Comparison of ENCODE assay signal across 8 mouse cellular contexts in the genomic region with DNA sequence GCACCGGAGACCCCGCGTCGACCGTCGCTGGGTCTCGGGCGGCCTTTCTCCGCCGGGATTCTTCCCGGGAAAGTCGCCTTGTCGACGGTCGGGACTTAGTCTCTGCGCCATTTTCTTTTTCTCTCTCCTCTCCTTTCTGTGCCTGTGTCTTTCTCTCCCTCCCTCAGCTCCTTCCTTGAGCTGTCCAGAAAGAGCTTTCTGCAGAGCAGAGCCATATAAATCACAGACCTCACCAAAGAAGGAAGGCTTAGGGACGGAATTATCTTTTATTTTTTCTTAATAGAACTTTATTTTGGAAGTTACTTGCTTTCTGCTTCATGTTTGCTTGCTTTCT. TPM values are rescaled to one million over a fixed set of nuclear protein-coding genes. Genes with fewer than 3 reads are reported as not detected.
A peak's percentile ranks its signal among the peaks of the same experiment; 100 is the strongest.
DNase-seq lines count a peak whose midpoint lies in the region; ATAC-seq lines count a peak whose summit lies in the region.

No protein-coding gene starts in this region.

- no peak for ATAC-seq in kidney, embryonic 15.5 days (replicated peaks; ENCODE audit: low FRiP score)
- no peak for ATAC-seq in forebrain, embryonic 15.5 days (replicated peaks)
- ATAC-seq in liver, embryonic 15.5 days (ENCODE audit: insufficient read depth), result no peak

- no peaks in the 10 kb centered on the region for H3K27me3 ChIP-seq in kidney, embryonic 15.5 days
- no peaks in the 10 kb centered on the region for H3K27me3 ChIP-seq in forebrain, embryonic 15.5 days
- no peaks in the 10 kb centered on the region for H3K27me3 ChIP-seq in liver, embryonic 15.5 days

- 0 out of 2 replicates have a peak, but pooled peaks cover 3% of the 10 kb centered on the region for H3K36me3 ChIP-seq in kidney, embryonic 15.5 days
- H3K36me3 ChIP-seq in forebrain, embryonic 15.5 days, result no peaks in the 10 kb centered on the region
- peaks cover 5% of the 10 kb centered on the region for H3K36me3 ChIP-seq in liver, embryonic 15.5 days (replicated peaks)

- DNase-seq in kidney, postnatal 10 days, result no peak
- peak; percentile 59 for DNase-seq in NIH3T3 (ENCODE audit: low read depth)
- DNase-seq in left cerebral cortex, postnatal 14 days (ENCODE audit: low spot score in 2 of 2), result no peak
- no peak for DNase-seq in thymus, postnatal 25 days
- no peak for DNase-seq in left cerebral cortex, adult 11 months (ENCODE audit: low spot score)

- H3K9ac ChIP-seq in kidney, embryonic 15.5 days, result peak overlapping the region; percentile 100
- peak overlapping the region; percentile 92 for H3K9ac ChIP-seq in forebrain, embryonic 15.5 days (replicated peaks)
- peak overlapping the region; percentile 100 for H3K9ac ChIP-seq in liver, embryonic 15.5 days

- peak overlapping the region; percentile 100 for H3K4me3 ChIP-seq in kidney, embryonic 15.5 days (replicated peaks)
- peak overlapping the region; percentile 68 for H3K4me3 ChIP-seq in forebrain, embryonic 15.5 days
- H3K4me3 ChIP-seq in liver, embryonic 15.5 days (replicated peaks), result peak overlapping the region; percentile 100

- no peaks in the 10 kb centered on the region for H3K9me3 ChIP-seq in kidney, embryonic 15.5 days (replicated peaks)
- no peaks in the 10 kb centered on the region for H3K9me3 ChIP-seq in forebrain, embryonic 15.5 days
- no peaks in the 10 kb centered on the region for H3K9me3 ChIP-seq in liver, embryonic 15.5 days (replicated peaks)

- H3K4me2 ChIP-seq in kidney, embryonic 15.5 days, result peak overlapping the region; percentile 69
- peak overlapping the region; percentile 83 for H3K4me2 ChIP-seq in forebrain, embryonic 15.5 days (replicated peaks)
- peak overlapping the region; percentile 67 for H3K4me2 ChIP-seq in liver, embryonic 15.5 days

- peaks cover 22% of the 10 kb centered on the region for H3K4me1 ChIP-seq in kidney, embryonic 15.5 days
- peaks cover 38% of the 10 kb centered on the region for H3K4me1 ChIP-seq in forebrain, embryonic 15.5 days
- H3K4me1 ChIP-seq in liver, embryonic 15.5 days (replicated peaks), result peaks cover 33% of the 10 kb centered on the region

- 0% methylated on average over 17 of the region's 17 CpGs for WGBS in kidney, embryonic 15.5 days
- whole genome bisulfite sequencing in forebrain, embryonic 15.5 days, result under 1% methylated on average over 17 of the region's 17 CpGs
- 0% methylated on average over 17 of the region's 17 CpGs for WGBS in liver, embryonic 15.5 days (ENCODE audit: insufficient replicate concordance)

- H3K27ac ChIP-seq in kidney, embryonic 15.5 days, result peak overlapping the region; percentile 95
- H3K27ac ChIP-seq in forebrain, embryonic 15.5 days (replicated peaks), result peak overlapping the region; percentile 98
- H3K27ac ChIP-seq in liver, embryonic 15.5 days (replicated peaks), result peak overlapping the region; percentile 97

- intact Hi-C loops in left cerebral cortex, postnatal 14 days (cut with DNase I), result no loop called here

RNA-seq across cellular contexts. Expression of a gene that starts 1.1 kb away (rescaled TPM):
- 92.2 and 95.1 TPM in 2 replicates for polyA plus RNA-seq in kidney, embryonic 15.5 days (2015; fragmentation: Nextera tagmentation; extraction: Ambion mirVana)
- polyA plus RNA-seq in forebrain, embryonic 15.5 days (2015; fragmentation: Nextera tagmentation; extraction: Ambion mirVana), result 106 and 113 TPM in 2 replicates
- 55.3 and 56.7 TPM in 2 replicates for polyA plus RNA-seq in liver, embryonic 15.5 days (2015; fragmentation: Nextera tagmentation; extraction: Ambion mirVana)
- total RNA-seq in left cerebral cortex, postnatal 14 days (2021), result 10 to 100 TPM; 80.7 to 86.8 TPM
